Mouse (Mus musculus): ENCODE results near the gene BC004004.

GRCm38 (mm10) chr17:29330221-29330620 is 61.6 kb downstream of the BC004004 start:
- TF ChIP-seq CTCF (conservative IDR thresholded peaks at IDR 0.05; ENCODE audit: low read length), result no peak
- no peak for TF ChIP-seq NANOG (IDR thresholded peaks at IDR 0.05; ENCODE audit: borderline replicate concordance, low read length)
- TF ChIP-seq POU5F1 (IDR thresholded peaks at IDR 0.05; ENCODE audit: borderline replicate concordance, low read length), result no peak

Measured in E14TG2a.4 (cell line).